Comparison of ENCODE assay signal across 9 mouse cellular contexts in the genomic region with DNA sequence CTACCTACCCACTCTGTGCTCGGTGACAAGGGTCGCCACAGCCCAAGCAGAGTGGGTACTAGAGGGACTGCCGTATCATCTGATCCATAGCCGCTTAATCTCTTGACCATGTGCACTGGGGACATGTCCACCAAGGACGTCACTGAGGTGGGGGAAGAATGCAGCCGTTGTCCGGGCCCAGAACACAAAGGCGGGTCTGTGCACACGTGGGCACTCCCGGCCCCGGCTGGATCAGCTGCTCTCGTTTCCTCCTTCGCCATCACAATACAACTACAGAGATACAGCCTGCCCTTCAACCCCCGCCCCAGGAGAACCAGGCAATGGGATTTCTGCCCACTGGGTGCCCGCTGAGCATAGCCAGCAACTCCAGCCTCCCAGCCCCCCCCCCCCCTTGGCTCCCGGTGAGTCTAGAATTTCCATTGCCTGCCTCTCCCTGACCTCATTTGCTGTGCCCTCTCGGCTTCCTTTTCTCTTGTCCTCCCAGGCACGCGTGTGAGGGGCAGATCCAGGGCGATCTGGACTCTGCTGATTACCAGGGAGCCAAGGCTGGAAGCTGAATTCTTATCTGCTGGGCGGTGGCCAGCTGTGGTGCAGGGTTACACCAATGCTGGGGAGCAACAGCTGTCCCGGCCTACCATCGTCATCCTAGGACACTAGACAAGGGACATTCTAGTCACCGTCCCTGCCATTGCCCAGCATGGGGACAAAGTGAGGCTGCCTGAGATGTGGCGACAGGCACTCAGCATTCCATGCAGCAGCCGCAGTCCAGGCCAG. TPM values are rescaled to one million over a fixed set of nuclear protein-coding genes. Genes with fewer than 3 reads are reported as not detected.
DNase-seq lines count a peak whose midpoint lies in the region; ATAC-seq and TF ChIP-seq lines count a peak whose summit lies in the region.
"Had no signal": no experiment of that assay in that cellular context is flagged by ENCODE, and none has a peak within 500 bp of the region (broad histone marks: within the 10 kb centered on the region; RNA-seq: fewer than 3 reads in every experiment).

No protein-coding gene starts in this region.

- WGBS in forebrain, embryonic 12.5 days, result 68% methylated on average over 26 of the region's 26 CpGs
- 67% methylated on average over 26 of the region's 26 CpGs for WGBS in forebrain, embryonic 15.5 days
- 52% methylated on average over 26 of the region's 26 CpGs for WGBS in kidney, embryonic 16.5 days
- 58% methylated on average over 24 of the region's 26 CpGs for WGBS in liver, postnatal 0 days (ENCODE audit: insufficient replicate concordance)
- 50% methylated on average over 26 of the region's 26 CpGs for WGBS in olfactory bulb, adult 2 months

- DNase-seq in c-Kit-positive CD71-negative TER-119-negative erythroid progenitor cells, embryonic 14.5 days (ENCODE audit: low read depth), result peak; percentile 37
- peak; percentile 82 to 87 for DNase-seq in heart, adult 9 months (ENCODE audit: low spot score in 2 of 2)
- peak; percentile 85 for DNase-seq in liver, postnatal 0 days

- no peak overlapping the region for H3K27ac ChIP-seq in forebrain, embryonic 12.5 days
- H3K27ac ChIP-seq in forebrain, embryonic 15.5 days (replicated peaks), result no peak overlapping the region
- no peak overlapping the region for H3K27ac ChIP-seq in kidney, embryonic 16.5 days (ENCODE audit: low read length)
- H3K27ac ChIP-seq in liver, postnatal 0 days (ENCODE audit: low read depth), result peak overlapping the region; percentile 93
- H3K27ac ChIP-seq in olfactory bulb, adult 2 months (ENCODE audit: insufficient read depth, low read depth, low read length), result 0 out of 2 replicates have a peak overlapping the region, but pooled peaks have one; percentile 6
- H3K27ac ChIP-seq: macrophage had no signal

- no peak overlapping the region for H3K9ac ChIP-seq in forebrain, embryonic 12.5 days
- no peak overlapping the region for H3K9ac ChIP-seq in forebrain, embryonic 15.5 days (replicated peaks)
- H3K9ac ChIP-seq in kidney, embryonic 16.5 days (replicated peaks; ENCODE audit: low read length), result no peak overlapping the region
- H3K9ac ChIP-seq in liver, postnatal 0 days (replicated peaks), result peak overlapping the region; percentile 71

- no peak overlapping the region for H3K4me2 ChIP-seq in forebrain, embryonic 12.5 days
- H3K4me2 ChIP-seq in forebrain, embryonic 15.5 days (replicated peaks), result no peak overlapping the region
- H3K4me2 ChIP-seq in kidney, embryonic 16.5 days (replicated peaks; ENCODE audit: low read depth, low read length), result no peak overlapping the region
- peak overlapping the region; percentile 72 for H3K4me2 ChIP-seq in liver, postnatal 0 days (ENCODE audit: low read depth, low read length)

- H3K27me3 ChIP-seq in forebrain, embryonic 12.5 days, result no peaks in the 10 kb centered on the region
- H3K27me3 ChIP-seq in forebrain, embryonic 15.5 days, result no peaks in the 10 kb centered on the region
- no peaks in the 10 kb centered on the region for H3K27me3 ChIP-seq in kidney, embryonic 16.5 days (ENCODE audit: insufficient read depth, low read length)
- H3K27me3 ChIP-seq in liver, postnatal 0 days (ENCODE audit: insufficient read depth, low read length), result no peaks in the 10 kb centered on the region

- no peaks in the 10 kb centered on the region for H3K9me3 ChIP-seq in forebrain, embryonic 12.5 days
- H3K9me3 ChIP-seq in forebrain, embryonic 15.5 days, result no peaks in the 10 kb centered on the region
- no peaks in the 10 kb centered on the region for H3K9me3 ChIP-seq in kidney, embryonic 16.5 days (ENCODE audit: low read length)
- H3K9me3 ChIP-seq in liver, postnatal 0 days (ENCODE audit: low read length), result no peaks in the 10 kb centered on the region

- H3K36me3 ChIP-seq in forebrain, embryonic 12.5 days (replicated peaks), result no peaks in the 10 kb centered on the region
- no peaks in the 10 kb centered on the region for H3K36me3 ChIP-seq in forebrain, embryonic 15.5 days
- H3K36me3 ChIP-seq in kidney, embryonic 16.5 days (ENCODE audit: insufficient read depth, low read length), result no peaks in the 10 kb centered on the region
- H3K36me3 ChIP-seq in liver, postnatal 0 days (replicated peaks; ENCODE audit: insufficient read depth, low read length), result no peaks in the 10 kb centered on the region

- 0 out of 2 replicates have a peak, but pooled peaks have one; percentile 14 for TF ChIP-seq POLR2A in olfactory bulb, adult 2 months (IDR thresholded peaks at IDR 0.05; ENCODE audit: insufficient read depth, low read depth, low read length)

- H3K4me3 ChIP-seq in forebrain, embryonic 12.5 days (replicated peaks), result no peak overlapping the region
- H3K4me3 ChIP-seq in forebrain, embryonic 15.5 days, result no peak overlapping the region
- H3K4me3 ChIP-seq in kidney, embryonic 16.5 days (ENCODE audit: low read length), result no peak overlapping the region
- peak overlapping the region; percentile 48 for H3K4me3 ChIP-seq in liver, postnatal 0 days (ENCODE audit: low read depth, low read length)
- H3K4me3 ChIP-seq in olfactory bulb, adult 2 months (ENCODE audit: insufficient read depth, low read depth, low read length), result no peak overlapping the region

- ATAC-seq in forebrain, embryonic 12.5 days (ENCODE audit: low FRiP score), result peak; percentile 20; the same call in 1 of the 2 replicates
- ATAC-seq in forebrain, embryonic 15.5 days (replicated peaks), result no peak; the same call in 1 of the 2 replicates
- ATAC-seq in kidney, embryonic 16.5 days (ENCODE audit: low FRiP score, low TSS enrichment), result peak; percentile 62
- peak; percentile 99 for ATAC-seq in liver, postnatal 0 days
- no peak for ATAC-seq in CD4-positive, CD25-positive, alpha-beta regulatory T cell, adult 4 months

- TF ChIP-seq EP300 in liver, postnatal 0 days (IDR thresholded peaks at IDR 0.05; ENCODE audit: low read depth), result peak; percentile 95

- TF ChIP-seq CTCF in liver, postnatal 0 days (IDR thresholded peaks at IDR 0.05; ENCODE audit: low read depth), result no peak
- TF ChIP-seq CTCF in olfactory bulb, adult 2 months (IDR thresholded peaks at IDR 0.05; ENCODE audit: insufficient read depth, low read depth, low read length), result no peak

- H3K4me1 ChIP-seq in forebrain, embryonic 12.5 days, result peaks cover 8% of the 10 kb centered on the region; the same call in 1 of the 2 replicates
- no peaks in the 10 kb centered on the region for H3K4me1 ChIP-seq in forebrain, embryonic 15.5 days
- peaks cover 6% of the 10 kb centered on the region for H3K4me1 ChIP-seq in kidney, embryonic 16.5 days (ENCODE audit: insufficient read depth, low read length)
- peaks cover 26% of the 10 kb centered on the region for H3K4me1 ChIP-seq in liver, postnatal 0 days (ENCODE audit: insufficient read depth)
- peaks cover 9% of the 10 kb centered on the region for H3K4me1 ChIP-seq in olfactory bulb, adult 2 months (ENCODE audit: control insufficient read depth, insufficient read depth, low read length)

RNA-seq across cellular contexts. Expression of gene Atp1a1, which starts 52.8 kb away (rescaled TPM):
- 45.0 and 51.5 TPM in 2 replicates for polyA plus RNA-seq in forebrain, embryonic 12.5 days (2016; fragmentation: Nextera tagmentation; extraction: Ambion mirVana)
- 39.7 and 43.7 TPM in 2 replicates for polyA plus RNA-seq in forebrain, embryonic 15.5 days (2015; fragmentation: Nextera tagmentation; extraction: Ambion mirVana)
- 362 and 426 TPM in 2 replicates for polyA plus RNA-seq in kidney, embryonic 16.5 days (2015; fragmentation: Nextera tagmentation; extraction: Ambion mirVana)
- 39.3 and 40.8 TPM in 2 replicates for polyA plus RNA-seq in liver, postnatal 0 days (2015; fragmentation: Nextera tagmentation; extraction: Ambion mirVana)
- 138 and 333 TPM in 2 replicates for polyA plus RNA-seq in olfactory bulb, adult 2 months (2012; ENCODE audit: insufficient read depth, insufficient read length, low replicate concordance, missing spikeins)
- 1 to 10 TPM; 8.7 to 9.2 TPM for polyA plus RNA-seq in CD4-positive, CD25-positive, alpha-beta regulatory T cell, adult 4 months (2017; shearing (Covaris generic))

Comparison
In these comparisons a context has a peak if more than half of its experiments do, and no peak if none do; other contexts are left out.
1. ATAC-seq: peak in forebrain, embryonic 12.5 days (single experiment), kidney, embryonic 16.5 days (single experiment) and liver, postnatal 0 days (single experiment); none in forebrain, embryonic 15.5 days (single experiment) and CD4-positive, CD25-positive, alpha-beta regulatory T cell, adult 4 months (single experiment).
2. H3K27ac ChIP-seq: peak in liver, postnatal 0 days (single experiment) and olfactory bulb, adult 2 months (single experiment); none in forebrain, embryonic 12.5 days (single experiment), forebrain, embryonic 15.5 days (single experiment) and kidney, embryonic 16.5 days (single experiment).
3. Peak in every context shown above with its lines, with median percentiles within 50 percentile points of each other: DNase-seq.